Mouse (Mus musculus) bone marrow macrophage, adult 2 months (primary cell): Measurements from ENCODE around the gene Ctnnd2. TPM values are rescaled to one million over a fixed set of nuclear protein-coding genes. Genes with fewer than 3 reads are reported as not detected.
"Not testable (repeated sequence)": the region's sequence is repeated elsewhere in the genome, so short reads cannot be mapped to it uniquely, and the experiment has no call there.

Experiments used
- H3K27ac ChIP-seq: 2 replicates; pipeline ENCODE4 v1.5.1; 2012; ENCODE audit warnings: low read depth, low read length; ENCODE audit not compliant: insufficient read depth
- H3K4me1 ChIP-seq: 2 replicates; pipeline ENCODE4 v1.6.1; 2012; ENCODE audit warnings: low read length; ENCODE audit not compliant: control insufficient read depth, insufficient read depth
- H3K4me3 ChIP-seq: 2 replicates; pipeline ENCODE4 v1.5.1; 2012; ENCODE audit warnings: mild to moderate bottlenecking, low read length, moderate library complexity; ENCODE audit not compliant: insufficient read depth
- CTCF ChIP-seq: IDR thresholded peaks from 2 replicates; pipeline ENCODE4 v1.5.1; 2012; ENCODE audit warnings: low read depth, mild to moderate bottlenecking, low read length, moderate library complexity
- POLR2A ChIP-seq: IDR thresholded peaks from 2 replicates; pipeline ENCODE4 v1.6.1; 2012; ENCODE audit warnings: mild to moderate bottlenecking, low read depth, low read length, borderline replicate concordance
- polyA plus RNA-seq: library from polyadenylated mRNA; stranded (reverse); fragments of >200 nt; gene quantifications from 2 replicates; pipeline ENCODE4 v1.2.4, GENCODE M21; 2012; ENCODE audit not compliant: missing spikeins, insufficient read depth, insufficient read length

Ctnnd2 gene
- polyA plus RNA-seq = 0.45 and 0.58 TPM in 2 replicates

GRCm38 (mm10) chr15:30172391-30173281, at the start of gene Ctnnd2:
TSS of gene Ctnnd2 (plus strand) at chr15:30172593.
- Histone ChIP-seq H3K4me3 (peak within 1 kb of the TSS; percentile 47), H3K4me1 (no peaks in the 10 kb centered on the region)
- TF ChIP-seq CTCF (no peak), POLR2A (no peak)

GRCm38 (mm10) chr15:30130705-30131104, 41.7 kb upstream of the Ctnnd2 start:
- Histone ChIP-seq H3K4me3 (no peak overlapping the region), H3K4me1 (no peaks in the 10 kb centered on the region), H3K27ac (no peak overlapping the region)
- no peak for TF ChIP-seq CTCF
- no peak for TF ChIP-seq POLR2A

More at GRCm38 (mm10) chr15:30172391-30173281, at the start of gene Ctnnd2:
- no peak within 1 kb of the TSS for H3K27ac ChIP-seq

GRCm38 (mm10) chr15:30139626-30140025, 32.8 kb upstream of the Ctnnd2 start:
- not testable (repeated sequence) for H3K4me1 ChIP-seq, H3K27ac ChIP-seq, H3K4me3 ChIP-seq

GRCm38 (mm10) chr15:30145413-30145812, 27.0 kb upstream of the Ctnnd2 start:
- no peak overlapping the region for H3K4me3 ChIP-seq
- H3K27ac ChIP-seq = no peak overlapping the region
- TF ChIP-seq CTCF (no peak), POLR2A (no peak)
- no peaks in the 10 kb centered on the region for H3K4me1 ChIP-seq

GRCm38 (mm10) chr15:30152176-30152575, 20.2 kb upstream of the Ctnnd2 start:
- no peak for TF ChIP-seq CTCF
- TF ChIP-seq POLR2A = no peak
- Histone ChIP-seq H3K4me1 (no peaks in the 10 kb centered on the region), H3K4me3 (no peak overlapping the region)

GRCm38 (mm10) chr15:30157975-30158374, 14.4 kb upstream of the Ctnnd2 start:
- no peak overlapping the region for H3K4me3 ChIP-seq
- TF ChIP-seq CTCF (no peak), POLR2A (no peak)
- H3K4me1 ChIP-seq = no peaks in the 10 kb centered on the region
- no peak overlapping the region for H3K27ac ChIP-seq

More at GRCm38 (mm10) chr15:30152176-30152575, 20.2 kb upstream of the Ctnnd2 start:
- H3K27ac ChIP-seq = no peak overlapping the region

GRCm38 (mm10) chr15:30170031-30170430, 2.4 kb upstream of the Ctnnd2 start:
- Histone ChIP-seq H3K4me1 (no peaks in the 10 kb centered on the region), H3K27ac (no peak overlapping the region), H3K4me3 (no peak overlapping the region)
- TF ChIP-seq CTCF (no peak), POLR2A (no peak)

GRCm38 (mm10) chr15:30171493-30172195, 749 bp upstream of the Ctnnd2 start:
- H3K4me1 ChIP-seq = no peaks in the 10 kb centered on the region
- H3K27ac ChIP-seq = no peak overlapping the region
- no peak for TF ChIP-seq CTCF
- no peak for TF ChIP-seq POLR2A
- H3K4me3 ChIP-seq = no peak overlapping the region

- Histone ChIP-seq H3K27ac (no peak overlapping the region), H3K4me1 (no peaks in the 10 kb centered on the region), H3K4me3 (no peak overlapping the region)
- TF ChIP-seq CTCF (no peak), POLR2A (no peak)
These were observed 1.1 kb downstream of the Ctnnd2 start for GRCm38 (mm10) chr15:30173370-30173941.
